Mouse (Mus musculus) embryonic facial prominence, embryonic 14.5 days (tissue): ENCODE results near the gene Xpr1. TPM values are rescaled to one million over a fixed set of nuclear protein-coding genes. Genes with fewer than 3 reads are reported as not detected.

Experiments used
- ATAC-seq: fragments of 200-750 bp; cut with Nextera tagmentation; 2 replicates; pipeline ENCODE4 v1.8.0; 2017; ENCODE audit warnings: low read depth, moderate number of reproducible peaks, moderate TSS enrichment
- DNase-seq: peaks from one replicate; pipeline ENCODE4 v3.0.0-alpha.2; 2015; ENCODE audit warnings: low spot score
- H3K27ac ChIP-seq: fragments of 300-500 bp; sonication (generic); replicated peaks from 2 replicates; pipeline ENCODE4 v1.5.1; 2014; ENCODE audit warnings: low read depth, mild to moderate bottlenecking, low read length, moderate library complexity
- H3K27me3 ChIP-seq: fragments of 300-500 bp; sonication (generic); replicated peaks from 2 replicates; pipeline ENCODE4 v1.6.1; 2014; ENCODE audit warnings: low read length; ENCODE audit not compliant: control insufficient read depth, insufficient read depth
- H3K36me3 ChIP-seq: fragments of 300-500 bp; sonication (generic); 2 replicates; pipeline ENCODE4 v1.6.1; 2014; ENCODE audit warnings: low read length, mixed read lengths; ENCODE audit not compliant: control insufficient read depth, insufficient read depth
- H3K4me1 ChIP-seq: fragments of 300-500 bp; sonication (generic); 2 replicates; pipeline ENCODE4 v1.6.1; 2014; ENCODE audit warnings: antibody characterized with exemption, low read length; ENCODE audit not compliant: control insufficient read depth, insufficient read depth
- H3K4me2 ChIP-seq: fragments of 300-500 bp; sonication (generic); 2 replicates; pipeline ENCODE4 v1.6.1; 2014; ENCODE audit warnings: low read depth, mild to moderate bottlenecking, low read length, moderate library complexity, mixed read lengths
- H3K4me3 ChIP-seq: fragments of 300-500 bp; sonication (generic); 2 replicates; pipeline ENCODE4 v1.5.1; 2014; ENCODE audit warnings: low read depth, mild to moderate bottlenecking, low read length
- H3K9ac ChIP-seq: fragments of 300-500 bp; sonication (generic); 2 replicates; pipeline ENCODE4 v1.6.1; 2014; ENCODE audit warnings: low read depth, mild to moderate bottlenecking, low read length, moderate library complexity, mixed read lengths
- H3K9me3 ChIP-seq: fragments of 300-500 bp; sonication (generic); 2 replicates; pipeline ENCODE4 v1.6.1; 2016; ENCODE audit warnings: low read length; ENCODE audit not compliant: control insufficient read depth
- WGBS: fragments of 180-500 bp; shearing (Covaris S2); extraction: QIAGEN DNeasy Blood & Tissue Kit; methylation state at CpG from one replicate; pipeline ENCODE4 v1.1.7; 2014; 5-methylcytosine and 5-hydroxymethylcytosine counted together
- polyA plus RNA-seq: library from polyadenylated mRNA; unstranded; fragments of >200 nt; fragmentation: Nextera tagmentation; extraction: Ambion mirVana; gene quantifications from 2 replicates; pipeline ENCODE4 v1.2.1, GENCODE M21; 2014

Gene Xpr1
- polyA plus RNA-seq, 1 experiment from 2014 or later, result 5.6 TPM

DNA sequence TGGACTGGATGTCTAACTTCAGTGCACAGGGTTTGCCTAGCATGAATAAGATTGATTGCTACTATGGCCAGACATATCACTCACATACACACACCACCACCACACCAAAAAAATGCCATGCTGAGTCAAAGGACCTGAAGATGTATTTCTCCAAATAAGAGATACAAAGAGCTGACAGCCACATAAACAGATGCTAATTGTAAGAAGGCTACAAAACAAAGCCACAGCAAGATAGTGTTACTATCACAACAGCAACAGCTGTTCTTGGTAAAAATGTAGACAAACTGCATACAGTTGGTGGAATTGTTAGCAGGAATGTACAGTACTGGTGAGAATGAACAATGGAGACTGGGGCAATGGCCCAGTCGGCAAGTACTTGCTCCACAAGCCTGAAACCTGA is 28.8 kb downstream of the Xpr1 start:
- WGBS, result 43% methylated on average over 1 of the region's 1 CpGs
- ATAC-seq (no peak), DNase-seq (no peak)

DNA sequence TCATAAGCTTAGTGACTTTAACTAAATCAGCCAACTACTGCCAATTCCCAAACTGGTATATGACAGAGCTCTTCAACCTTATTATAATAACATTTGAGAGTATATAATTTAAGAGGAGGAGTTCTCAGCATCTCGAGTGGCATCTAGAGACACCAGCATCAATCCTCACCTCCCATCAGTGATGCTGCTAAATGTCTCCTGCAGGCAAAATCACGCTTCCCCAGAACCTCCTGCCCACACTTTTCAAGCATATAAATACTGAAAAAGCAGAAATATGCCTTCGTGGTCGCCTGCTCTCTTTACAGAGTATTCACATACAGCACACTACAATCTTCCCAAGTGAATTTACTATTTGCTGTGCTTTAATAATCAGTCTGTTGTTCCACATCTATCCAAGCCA is 30.7 kb downstream of the Xpr1 start:
- WGBS, result 82% methylated on average over 4 of the region's 4 CpGs
- H3K9ac ChIP-seq, result no peak overlapping the region
- no peak overlapping the region for H3K4me2 ChIP-seq
- H3K27ac ChIP-seq, result no peak overlapping the region
- no peaks in the 10 kb centered on the region for H3K27me3 ChIP-seq
- no peaks in the 10 kb centered on the region for H3K9me3 ChIP-seq
- DNase-seq (no peak), ATAC-seq (no peak)
- no peak overlapping the region for H3K4me3 ChIP-seq
- H3K36me3 ChIP-seq, result no peaks in the 10 kb centered on the region
- no peaks in the 10 kb centered on the region; the same call in 1 of the 2 replicates for H3K4me1 ChIP-seq

More for the DNA sequence above, 28.8 kb downstream of the Xpr1 start:
- no peak overlapping the region for H3K27ac ChIP-seq
- H3K27me3 ChIP-seq, result no peaks in the 10 kb centered on the region
- no peak overlapping the region for H3K4me2 ChIP-seq
- H3K4me1 ChIP-seq, result no peaks in the 10 kb centered on the region; the same call in 1 of the 2 replicates
- H3K4me3 ChIP-seq, result no peak overlapping the region
- no peaks in the 10 kb centered on the region for H3K36me3 ChIP-seq
- H3K9me3 ChIP-seq, result no peaks in the 10 kb centered on the region
- no peak overlapping the region for H3K9ac ChIP-seq

DNA sequence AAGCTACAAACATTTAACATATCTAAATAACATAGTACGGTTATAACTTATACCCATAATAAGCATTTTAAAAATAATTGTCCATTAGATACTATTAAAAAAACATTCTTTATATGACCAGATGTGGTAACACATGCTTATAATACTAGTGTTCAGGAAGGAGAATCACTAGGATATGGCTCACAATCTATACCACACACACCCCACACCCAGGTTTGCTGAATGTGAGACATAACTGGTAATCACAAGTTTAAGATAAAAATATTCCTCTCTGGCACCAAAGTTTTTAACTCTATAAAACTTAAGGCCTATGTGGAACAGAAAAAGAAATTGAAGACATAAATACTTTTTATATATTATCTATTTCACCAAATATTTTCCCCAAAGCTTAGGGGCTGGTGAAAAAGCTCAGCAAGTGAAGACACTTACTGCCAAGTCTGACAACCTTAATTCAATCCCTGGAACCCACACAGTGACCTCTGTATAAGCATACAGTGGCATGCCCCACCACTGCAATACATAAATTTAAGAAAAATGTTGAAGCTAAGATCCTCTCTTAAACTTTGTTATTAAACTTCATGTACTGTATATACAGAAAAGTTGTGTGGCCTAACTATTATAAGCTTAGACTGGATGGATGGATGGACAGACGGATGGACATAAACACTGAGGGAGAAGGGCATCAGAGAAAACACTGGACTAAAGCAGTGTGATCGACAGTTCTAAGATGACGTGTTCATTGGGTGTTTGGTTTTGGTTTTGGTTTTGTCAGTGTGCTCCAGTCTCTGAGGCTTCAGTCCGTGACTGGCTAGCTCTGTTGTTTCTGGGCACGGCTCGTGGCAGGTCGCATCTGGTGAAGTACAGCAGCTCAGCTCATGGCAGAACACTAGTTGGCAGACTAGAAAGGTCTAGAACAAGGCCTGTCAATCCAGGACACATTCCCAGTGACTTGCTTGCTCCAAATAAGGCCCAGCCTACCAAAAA is 33.6 kb downstream of the Xpr1 start:
- Histone ChIP-seq H3K27ac (no peak overlapping the region), H3K27me3 (no peaks in the 10 kb centered on the region), H3K36me3 (no peaks in the 10 kb centered on the region), H3K4me1 (no peaks in the 10 kb centered on the region), H3K4me2 (no peak overlapping the region), H3K4me3 (no peak overlapping the region), H3K9me3 (no peaks in the 10 kb centered on the region), H3K9ac (no peak overlapping the region)
- WGBS, result 90% methylated on average over 8 of the region's 8 CpGs
- no peak for DNase-seq
- ATAC-seq, result no peak

DNA sequence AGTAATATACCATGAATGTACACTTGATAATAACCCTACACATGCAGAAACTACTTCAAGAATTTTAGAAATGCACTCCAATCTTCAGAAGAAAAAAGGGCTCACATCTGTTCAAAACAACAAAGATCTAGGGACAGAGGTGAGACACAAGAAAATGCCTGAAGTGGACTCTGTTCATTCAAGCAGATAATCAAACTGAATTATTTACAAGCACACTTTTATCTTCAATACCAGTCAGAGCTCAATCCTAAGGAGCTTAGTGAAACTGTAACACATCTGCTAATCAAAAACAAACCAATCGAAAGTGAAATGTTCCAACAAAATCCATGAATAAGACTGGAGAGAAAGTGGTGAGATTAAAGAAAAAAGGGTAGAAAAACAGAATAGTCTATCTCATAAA is 35.3 kb downstream of the Xpr1 start:
- H3K4me1 ChIP-seq, result no peaks in the 10 kb centered on the region

DNA sequence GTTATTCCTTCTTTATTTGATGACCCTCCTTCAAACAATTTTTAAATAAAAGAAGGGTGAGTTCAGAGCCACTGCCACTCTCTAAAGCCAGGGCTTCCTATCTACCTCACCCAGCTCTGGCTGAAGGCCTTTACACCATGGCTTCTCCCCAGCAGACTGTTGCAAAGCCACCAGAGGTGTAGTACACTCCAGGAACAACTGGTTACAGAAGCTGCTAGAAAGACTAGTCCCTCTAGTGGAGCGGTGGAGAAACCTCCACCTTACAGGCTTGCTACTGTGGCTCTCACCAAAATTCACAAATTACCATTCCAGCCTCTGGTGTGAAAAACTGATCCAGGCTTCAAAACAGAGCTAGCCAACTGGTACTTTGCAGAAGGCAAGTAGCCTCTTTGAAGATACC is 37.9 kb downstream of the Xpr1 start:
- Histone ChIP-seq H3K27me3 (no peaks in the 10 kb centered on the region), H3K9ac (no peak overlapping the region), H3K9me3 (no peaks in the 10 kb centered on the region), H3K36me3 (no peaks in the 10 kb centered on the region), H3K4me2 (no peak overlapping the region), H3K4me3 (no peak overlapping the region), H3K4me1 (no peaks in the 10 kb centered on the region), H3K27ac (no peak overlapping the region)
- no peak for DNase-seq
- no peak for ATAC-seq
- WGBS, result 91% methylated on average over 1 of the region's 1 CpGs

More for the DNA sequence above, 35.3 kb downstream of the Xpr1 start:
- WGBS, result 72% methylated on average over 1 of the region's 1 CpGs
- no peak overlapping the region for H3K4me2 ChIP-seq
- H3K27ac ChIP-seq, result no peak overlapping the region
- H3K9ac ChIP-seq, result no peak overlapping the region
- DNase-seq, result no peak
- no peaks in the 10 kb centered on the region for H3K9me3 ChIP-seq
- no peak overlapping the region for H3K4me3 ChIP-seq
- H3K36me3 ChIP-seq, result no peaks in the 10 kb centered on the region
- ATAC-seq, result no peak
- no peaks in the 10 kb centered on the region for H3K27me3 ChIP-seq

DNA sequence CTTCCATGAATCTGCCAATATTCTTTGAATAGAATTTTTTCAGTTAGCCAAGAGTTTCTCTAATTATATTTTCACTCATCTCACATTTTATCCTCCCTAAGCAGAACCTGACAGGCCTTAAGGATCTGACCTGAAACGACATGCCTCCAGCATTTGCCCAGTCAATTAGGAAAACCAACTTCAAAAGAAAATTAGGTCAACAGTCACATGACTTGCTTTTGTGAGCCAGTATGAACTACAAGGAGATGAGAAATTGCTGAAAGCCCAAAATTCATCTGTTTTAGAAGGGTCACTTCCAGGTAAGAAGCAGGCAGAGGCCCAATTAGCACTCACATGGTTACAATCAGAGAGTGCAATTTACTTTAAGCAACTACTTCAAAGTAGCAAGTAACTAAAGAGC is 44.4 kb downstream of the Xpr1 start:
- H3K9ac ChIP-seq, result no peak overlapping the region
- WGBS, result 32% methylated on average over 1 of the region's 1 CpGs
- no peak overlapping the region for H3K4me3 ChIP-seq
- no peak overlapping the region for H3K4me2 ChIP-seq
- no peaks in the 10 kb centered on the region for H3K4me1 ChIP-seq
- H3K27ac ChIP-seq, result no peak overlapping the region
- H3K9me3 ChIP-seq, result no peaks in the 10 kb centered on the region
- no peak for DNase-seq
- no peaks in the 10 kb centered on the region for H3K36me3 ChIP-seq
- no peaks in the 10 kb centered on the region for H3K27me3 ChIP-seq
- no peak for ATAC-seq

DNA sequence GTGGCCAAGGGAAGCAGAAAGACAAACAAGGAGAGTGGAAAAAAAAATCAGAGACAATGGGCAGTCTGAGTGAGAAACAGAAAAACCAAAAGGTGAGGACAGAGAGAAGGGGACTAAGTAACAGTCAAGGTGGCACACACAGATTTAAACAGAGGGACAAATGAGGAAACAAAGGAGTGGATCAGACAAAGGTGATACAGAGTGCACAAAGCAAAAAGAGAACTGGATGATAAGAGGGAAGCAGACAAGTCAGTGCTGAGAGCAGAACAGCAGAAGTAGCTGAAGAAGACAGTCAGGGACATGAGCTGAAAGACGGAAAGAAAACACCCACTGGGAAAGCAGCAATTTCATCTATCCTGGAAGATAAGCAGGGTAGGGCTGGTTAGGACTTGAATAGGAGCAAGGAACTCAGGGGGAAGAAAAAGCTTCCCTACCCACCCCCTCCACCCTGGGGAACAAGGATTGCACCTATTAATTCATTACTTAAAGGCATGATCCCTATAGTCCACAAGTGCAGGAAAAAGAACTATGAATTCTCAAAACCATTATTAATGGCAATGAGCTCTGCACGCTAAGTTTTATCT is 47.0 kb downstream of the Xpr1 start:
- ATAC-seq (no peak), DNase-seq (peak; percentile 22)
- Histone ChIP-seq H3K4me2 (no peak overlapping the region), H3K4me3 (no peak overlapping the region), H3K9ac (no peak overlapping the region), H3K4me1 (no peaks in the 10 kb centered on the region), H3K36me3 (no peaks in the 10 kb centered on the region), H3K27me3 (no peaks in the 10 kb centered on the region), H3K27ac (no peak overlapping the region), H3K9me3 (no peaks in the 10 kb centered on the region)
- WGBS, result 58% methylated on average over 2 of the region's 2 CpGs

DNA sequence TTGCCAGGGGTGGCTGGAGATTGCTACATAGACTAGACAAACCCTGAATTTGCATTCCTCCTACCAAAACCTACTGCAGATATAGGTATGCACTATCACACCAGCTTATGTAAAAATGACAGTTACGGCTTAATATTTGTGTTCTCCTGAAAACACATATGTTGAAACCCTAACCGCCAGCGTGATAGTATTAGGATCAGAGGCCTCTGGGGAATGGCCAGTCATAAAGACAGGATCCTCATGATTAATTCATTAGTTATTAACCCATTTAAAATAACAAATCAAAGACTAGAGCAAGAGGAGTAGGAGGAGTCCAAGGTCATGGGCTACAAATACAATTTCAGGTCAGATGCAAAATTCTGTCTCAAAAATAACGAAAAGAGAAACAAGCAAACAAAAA is 50.8 kb downstream of the Xpr1 start:
- no peak for ATAC-seq
- Histone ChIP-seq H3K27ac (no peak overlapping the region), H3K4me1 (no peaks in the 10 kb centered on the region), H3K36me3 (no peaks in the 10 kb centered on the region), H3K9me3 (no peaks in the 10 kb centered on the region), H3K27me3 (no peaks in the 10 kb centered on the region), H3K4me3 (no peak overlapping the region), H3K4me2 (no peak overlapping the region), H3K9ac (no peak overlapping the region)
- no peak for DNase-seq
- 74% methylated on average over 4 of the region's 4 CpGs for WGBS
